Mouse (Mus musculus) liver, embryonic 18 days (tissue): ENCODE measurements around the gene Prr12. TPM values are rescaled to one million over a fixed set of nuclear protein-coding genes. Genes with fewer than 3 reads are reported as not detected.

Source experiments
- polyA plus RNA-seq: library from polyadenylated mRNA; depleted of rRNA; stranded (reverse); fragments of >200 nt; gene quantifications from 2 replicates; pipeline ENCODE4 v1.2.3, GENCODE M21; 2012; rRNA removed

Gene Prr12
- 1.1 and 1.7 TPM in 2 replicates for polyA plus RNA-seq

DNA sequence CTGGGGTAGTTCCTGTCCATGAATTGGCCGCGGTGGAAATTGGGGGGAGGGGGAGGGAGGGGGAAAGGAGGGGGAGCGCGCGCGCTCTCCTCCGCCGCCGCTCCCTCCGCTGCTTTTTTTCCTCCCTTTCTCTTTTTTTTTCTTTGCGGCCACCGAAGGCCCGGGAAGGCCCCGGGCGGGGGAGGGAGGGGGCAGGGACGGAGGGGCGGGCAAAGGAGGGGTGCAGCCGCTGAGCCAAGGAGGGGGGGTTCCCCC, at the start of gene Prr12:
Prr12 (minus strand) TSS at position 20 of the 255 bp plus-strand sequence.

DNA sequence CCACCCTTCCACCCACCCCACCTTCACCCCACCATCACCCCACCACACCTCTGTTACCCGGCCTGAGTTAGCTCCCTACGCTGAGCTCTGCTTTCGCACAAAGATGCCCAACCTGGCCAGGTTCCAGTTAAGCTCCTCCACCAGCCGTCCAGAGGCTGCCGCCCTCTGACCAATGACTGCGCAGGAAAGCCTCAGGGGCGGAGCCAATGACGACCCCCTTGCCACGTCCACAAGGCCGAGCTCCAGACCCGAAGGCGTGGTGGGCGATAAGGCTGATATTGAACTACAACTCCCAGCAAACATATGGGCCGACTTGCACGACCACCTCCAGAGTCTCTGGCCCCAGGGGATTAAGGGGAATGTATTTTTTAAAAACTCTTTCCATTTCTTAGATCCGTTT, 39.4 kb upstream of the Prr12 start, which contains the start of gene Rcn3:
Rcn3 (minus strand) TSS at position 174 of the 400 bp plus-strand sequence.

DNA sequence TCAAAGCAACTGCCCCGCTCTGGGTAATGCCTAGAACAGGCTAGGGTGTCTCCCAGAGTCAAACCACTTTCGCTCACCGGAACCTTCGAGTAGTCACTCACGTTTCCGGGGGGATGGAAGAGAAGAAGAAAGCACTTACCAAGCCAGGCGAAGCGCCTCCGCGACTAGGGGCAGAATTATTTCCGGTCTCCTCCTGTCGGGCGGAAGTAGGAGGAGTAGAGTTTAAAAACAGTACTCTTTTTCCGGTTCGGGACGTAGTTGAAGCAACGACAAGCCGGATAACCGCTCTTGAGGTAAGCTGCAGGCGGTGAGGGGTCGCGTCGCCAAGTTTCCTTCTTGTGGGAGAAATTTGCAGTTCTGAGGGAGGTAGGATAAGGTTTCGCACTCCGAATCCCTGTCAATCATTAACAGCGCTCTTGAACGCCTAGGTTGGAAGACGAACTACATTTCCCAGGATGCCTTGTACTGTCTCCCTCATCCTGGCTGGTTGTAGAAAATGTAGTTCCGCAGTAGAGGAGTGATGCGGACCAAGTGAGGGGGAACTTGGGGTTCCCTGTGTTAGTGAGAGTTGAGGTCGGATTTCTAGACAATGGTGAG, 9.7 kb upstream of the Prr12 start, which contains the start of the genes Nosip and Prrg2:
Nosip (plus strand) TSS at position 191 of the 597 bp plus-strand sequence.
Prrg2 (minus strand) TSS at position 439 of the 597 bp plus-strand sequence.

DNA sequence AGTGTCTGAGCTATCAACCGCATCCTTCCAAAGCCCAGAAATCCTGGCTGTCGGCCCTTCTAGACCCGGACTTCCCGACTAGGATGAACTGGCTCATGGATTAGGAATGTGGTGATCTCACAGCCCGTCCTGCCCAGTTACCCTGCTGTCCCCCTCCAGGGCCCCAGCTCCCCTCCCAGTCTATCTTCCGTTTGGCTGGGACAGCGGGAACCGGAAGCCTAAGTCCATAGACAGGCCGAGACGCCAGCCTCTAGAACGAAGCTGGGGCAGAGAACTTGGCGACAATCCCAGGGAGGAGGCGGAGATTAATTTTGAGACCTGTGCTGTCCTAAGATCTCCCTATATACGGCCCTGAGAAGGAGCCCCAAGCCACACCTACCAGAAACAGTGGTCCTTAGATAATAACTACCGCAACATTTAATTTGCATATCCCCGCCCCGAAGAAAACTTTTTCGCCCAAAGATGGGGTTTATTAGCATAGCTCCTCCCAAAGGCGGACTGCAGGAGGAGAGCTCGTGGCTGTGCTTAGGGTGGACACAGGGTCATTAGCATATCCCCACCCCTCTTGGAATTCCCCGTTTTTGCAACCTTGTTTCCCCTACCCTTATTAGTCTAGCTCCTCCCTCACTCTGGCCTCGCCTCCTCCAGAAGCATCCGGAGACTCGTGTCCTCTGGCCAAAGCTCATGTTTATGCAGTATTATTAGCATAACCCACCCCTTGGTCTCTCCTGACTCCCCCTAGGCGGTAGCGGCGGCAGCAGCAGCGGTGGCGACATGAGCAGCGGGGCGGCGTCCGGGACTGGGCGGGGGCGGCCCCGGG, 35.2 kb downstream of the Prr12 start, which contains the start of gene Rras:
Rras (plus strand) TSS at position 720 of the 820 bp plus-strand sequence.

DNA sequence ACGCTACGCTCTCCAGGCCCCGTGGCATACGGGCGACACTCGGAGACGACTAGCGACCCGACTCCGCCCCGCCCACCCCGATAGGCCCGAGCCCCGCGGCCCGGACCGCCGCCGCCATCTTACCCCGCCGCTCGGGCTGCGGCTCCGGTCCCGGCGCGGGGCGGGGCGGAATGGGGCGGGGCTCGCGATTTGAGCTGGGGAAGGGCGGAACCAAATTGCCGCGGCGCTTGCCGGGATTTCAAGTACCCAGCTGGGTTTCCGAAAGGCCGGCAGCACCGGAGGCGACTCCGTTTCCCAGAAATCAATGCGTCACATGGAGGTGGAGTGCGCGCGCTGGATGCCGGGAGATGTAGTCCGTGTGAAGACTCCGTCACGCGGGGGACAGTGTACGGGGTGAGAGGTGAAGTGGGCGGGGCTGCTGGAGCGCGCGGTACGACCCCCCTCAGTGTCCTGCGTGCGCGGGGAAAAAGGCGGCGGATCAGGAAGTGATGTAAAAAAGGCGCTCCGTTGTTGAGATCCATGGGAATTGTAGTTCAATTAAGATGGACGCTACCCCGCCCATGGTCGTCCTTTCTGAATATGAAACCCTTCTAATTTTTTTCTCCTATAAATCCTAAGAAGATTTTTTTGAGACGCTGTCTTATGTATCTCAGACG, 36.6 kb downstream of the Prr12 start, which contains the start of gene Scaf1:
Scaf1 (minus strand) TSS at position 407 of the 656 bp plus-strand sequence.

DNA sequence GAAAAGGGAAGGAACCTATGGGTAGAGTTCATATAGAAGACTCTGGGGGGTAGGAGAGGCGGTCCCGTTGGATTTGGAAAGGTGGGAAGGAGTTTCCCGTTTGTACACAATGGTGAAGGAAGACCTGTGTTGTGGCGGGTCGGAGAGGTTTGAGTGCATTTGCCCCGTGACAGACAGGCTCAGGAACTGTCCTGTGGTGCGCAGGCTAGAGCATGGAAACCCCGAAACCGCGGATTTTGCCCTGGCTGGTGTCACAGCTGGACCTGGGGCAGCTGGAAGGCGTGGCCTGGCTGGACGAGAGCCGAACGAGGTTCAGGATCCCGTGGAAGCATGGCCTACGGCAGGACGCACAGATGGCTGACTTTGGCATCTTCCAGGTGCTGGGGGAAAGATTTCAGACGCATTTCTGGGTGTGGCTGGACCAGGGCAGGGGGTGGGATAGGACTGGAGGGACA, 54.2 kb downstream of the Prr12 start, which contains the start of gene Bcl2l12:
Bcl2l12 (minus strand) TSS at position 212 of the 455 bp plus-strand sequence.

DNA sequence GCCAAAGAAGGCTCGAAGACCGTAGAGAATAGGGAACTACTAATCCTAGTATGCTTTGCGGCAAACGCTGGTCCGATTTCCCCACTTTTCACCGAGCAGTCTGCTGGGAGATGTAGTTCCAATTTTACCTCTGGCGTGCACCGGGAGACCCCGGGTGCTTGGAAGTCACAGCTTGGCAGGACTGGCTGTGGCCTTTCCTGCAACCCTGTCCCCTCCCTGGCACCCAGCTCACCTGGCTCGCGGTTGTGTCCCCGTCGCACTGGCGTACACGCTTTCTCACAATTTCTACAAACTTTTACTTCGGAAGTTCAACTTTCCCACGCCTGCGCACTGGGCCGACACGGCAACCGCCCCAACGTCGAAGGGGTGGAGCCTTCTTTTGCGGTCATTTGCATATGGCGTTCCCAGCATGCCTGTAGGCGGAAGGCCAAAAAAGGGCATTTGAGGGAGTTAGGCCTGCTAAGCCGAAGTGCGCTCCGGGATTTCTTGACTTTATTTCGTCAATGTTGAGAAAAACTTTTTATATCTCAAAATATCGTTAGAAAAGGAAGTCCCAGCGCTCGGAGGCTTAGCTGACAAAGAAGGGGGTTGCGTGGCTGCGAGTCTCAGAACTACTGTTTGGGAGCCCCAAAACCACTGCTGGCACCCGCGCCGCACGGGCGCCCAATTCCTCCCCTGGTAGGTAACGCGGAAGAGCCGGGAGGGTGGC, 55.3 kb downstream of the Prr12 start, which contains the start of gene Irf3:
Irf3 (plus strand) TSS at position 418 of the 709 bp plus-strand sequence.

DNA sequence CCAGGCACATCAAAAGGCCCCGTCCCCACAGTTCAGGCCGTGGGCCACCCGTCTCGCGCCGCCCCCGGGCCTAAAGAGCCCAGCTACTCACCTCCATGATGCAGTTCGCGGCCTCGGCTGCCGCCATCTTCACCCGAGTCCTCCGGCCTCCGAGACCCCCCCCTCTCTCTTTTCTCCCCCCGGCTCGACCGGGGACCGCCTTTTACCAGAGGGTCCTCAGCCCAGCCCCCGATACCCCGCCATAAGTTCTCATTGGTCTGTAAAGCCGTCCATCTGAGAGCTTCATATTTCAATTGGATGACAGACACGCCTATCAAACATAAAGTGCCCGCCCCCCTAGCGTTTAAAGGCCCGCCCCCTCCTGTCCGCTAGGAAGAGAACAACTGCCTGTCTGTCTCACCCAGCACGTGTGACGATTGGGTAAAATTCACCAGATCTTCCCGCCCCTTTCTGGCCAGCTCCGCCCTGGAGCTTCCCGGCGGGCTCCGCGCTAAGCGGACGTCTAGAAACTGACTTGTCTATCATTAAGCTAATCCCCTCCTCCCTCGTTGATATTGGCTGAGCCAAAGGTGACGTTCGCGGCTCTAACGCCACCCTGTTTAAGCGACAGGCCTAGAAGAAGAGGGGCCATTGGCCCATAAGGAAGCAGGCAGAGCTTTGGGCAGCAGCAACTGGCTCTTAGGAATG, 66.3 kb downstream of the Prr12 start, which contains the start of gene Prmt1:
Prmt1 (minus strand) TSS at position 377 of the 687 bp plus-strand sequence.

Other genes starting within 250 kb of the Prr12 start
- gene Nup62, start 236.8 kb downstream of the Prr12 start, polyA plus RNA-seq = 20.2 and 22.4 TPM in 2 replicates
- gene Il4i1, start 236.5 kb downstream of the Prr12 start, polyA plus RNA-seq = 0.38 TPM in 2 replicates
- 247 and 266 TPM in 2 replicates for gene Atf5, start 236.2 kb downstream of the Prr12 start, polyA plus RNA-seq
- gene Akt1s1, start 203.9 kb downstream of the Prr12 start, polyA plus RNA-seq = 35.6 and 37.3 TPM in 2 replicates
- 21.1 and 23.3 TPM in 2 replicates for gene Tbc1d17, start 203.8 kb downstream of the Prr12 start, polyA plus RNA-seq
- gene Pnkp, start 195.7 kb downstream of the Prr12 start, polyA plus RNA-seq = 18.0 and 24.6 TPM in 2 replicates
- 48.6 and 56.2 TPM in 2 replicates for gene Ptov1, start 183.1 kb downstream of the Prr12 start, polyA plus RNA-seq
- gene Med25, start 160.2 kb downstream of the Prr12 start, polyA plus RNA-seq = 26.0 and 30.9 TPM in 2 replicates
- gene Fuz, start 156.8 kb downstream of the Prr12 start, polyA plus RNA-seq = 6.4 and 7.8 TPM in 2 replicates
- 33.1 and 39.3 TPM in 2 replicates for gene Ap2a1, start 123.4 kb downstream of the Prr12 start, polyA plus RNA-seq
- 0.02 TPM in 1 of 2 replicates, not detected in the other for gene Tsks, start 109.7 kb downstream of the Prr12 start, polyA plus RNA-seq
- 2.3 and 2.6 TPM in 2 replicates for gene Cpt1c, start 78.0 kb downstream of the Prr12 start, polyA plus RNA-seq
- 105 and 112 TPM in 2 replicates for gene Prmt1, start 66.3 kb downstream of the Prr12 start, polyA plus RNA-seq
- gene Irf3, start 55.2 kb downstream of the Prr12 start, polyA plus RNA-seq = 50.0 and 54.3 TPM in 2 replicates
- 9.0 and 9.5 TPM in 2 replicates for gene Bcl2l12, start 54.2 kb downstream of the Prr12 start, polyA plus RNA-seq
- gene Scaf1, start 36.5 kb downstream of the Prr12 start, polyA plus RNA-seq = 13.5 and 17.4 TPM in 2 replicates
- 41.8 and 53.8 TPM in 2 replicates for gene Rras, start 34.9 kb downstream of the Prr12 start, polyA plus RNA-seq
- 24.0 and 24.4 TPM in 2 replicates for gene Nosip, start 9.5 kb upstream of the Prr12 start, polyA plus RNA-seq
- gene Prrg2, start 9.8 kb upstream of the Prr12 start, polyA plus RNA-seq = 17.7 and 19.5 TPM in 2 replicates
- gene Rcn3, start 39.3 kb upstream of the Prr12 start, polyA plus RNA-seq = 18.6 and 20.0 TPM in 2 replicates
- 64.9 and 71.1 TPM in 2 replicates for gene Fcgrt, start 51.0 kb upstream of the Prr12 start, polyA plus RNA-seq
- gene Rps11, start 71.6 kb upstream of the Prr12 start, polyA plus RNA-seq = 256 and 267 TPM in 2 replicates
- gene Rpl13a, start 75.9 kb upstream of the Prr12 start, polyA plus RNA-seq = 1,073 and 1,547 TPM in 2 replicates
- 0.05 and 0.17 TPM in 2 replicates for gene Gm45713, start 83.3 kb upstream of the Prr12 start, polyA plus RNA-seq
- 7.5 and 8.3 TPM in 2 replicates for gene Flt3l, start 83.6 kb upstream of the Prr12 start, polyA plus RNA-seq
- gene Pih1d1, start 101.4 kb upstream of the Prr12 start, polyA plus RNA-seq = 32.5 and 35.0 TPM in 2 replicates
- 20.1 and 26.3 TPM in 2 replicates for gene Aldh16a1, start 101.7 kb upstream of the Prr12 start, polyA plus RNA-seq
- 0.01 TPM in 2 replicates for gene Slc17a7, start 111.1 kb upstream of the Prr12 start, polyA plus RNA-seq
- gene Gfy, start 126.7 kb upstream of the Prr12 start, polyA plus RNA-seq = not detected in 2 replicates
- not detected in 2 replicates for gene Pth2, start 128.1 kb upstream of the Prr12 start, polyA plus RNA-seq
- gene Ccdc155, start 152.0 kb upstream of the Prr12 start, polyA plus RNA-seq = 0.04 and 0.05 TPM in 2 replicates
- gene Dkkl1, start 159.3 kb upstream of the Prr12 start, polyA plus RNA-seq = 0.42 and 0.52 TPM in 2 replicates
- gene Tead2, start 162.9 kb upstream of the Prr12 start, polyA plus RNA-seq = 21.0 and 23.1 TPM in 2 replicates
- 30.2 and 33.5 TPM in 2 replicates for gene Cd37, start 186.2 kb upstream of the Prr12 start, polyA plus RNA-seq
- gene Slc6a16, start 188.2 kb upstream of the Prr12 start, polyA plus RNA-seq = 0.05 and 0.06 TPM in 2 replicates
- 0.04 and 0.09 TPM in 2 replicates for gene Slc6a21, start 224.6 kb upstream of the Prr12 start, polyA plus RNA-seq